ENCODE assay signal across 19 mouse cellular contexts in the genomic region with DNA sequence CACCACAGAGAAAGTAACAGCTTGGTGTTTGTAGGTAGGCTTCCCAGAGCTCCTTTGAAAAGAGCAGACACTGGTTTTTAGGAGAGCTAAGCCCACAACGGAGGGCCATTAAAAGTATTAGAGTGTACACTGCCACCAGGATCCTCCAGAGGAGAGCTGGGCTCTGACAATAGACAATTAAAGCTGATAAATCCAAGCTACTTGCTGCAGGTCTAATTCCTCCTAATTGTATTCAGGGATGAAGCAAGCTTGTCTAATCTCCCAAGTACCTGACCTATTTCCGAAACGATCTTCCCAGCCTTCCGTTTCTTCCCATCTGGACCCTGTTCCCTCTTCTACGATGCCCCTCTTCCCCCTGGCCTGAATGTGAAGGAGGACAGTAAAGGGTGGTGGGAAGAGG.
"Had no signal": no experiment of that assay in that cellular context is flagged by ENCODE, and none has a peak within 500 bp of the region (broad histone marks: within the 10 kb centered on the region; RNA-seq: fewer than 3 reads in every experiment).

No protein-coding gene starts in this region.

- H3K4me3 ChIP-seq: lung, embryonic 15.5 days; megakaryocyte, embryonic 14.5 days; midbrain, embryonic 13.5 days; midbrain, embryonic 15.5 days; neural tube, embryonic 12.5 days had no signal

- ATAC-seq: lung, postnatal 0 days; midbrain, embryonic 13.5 days; midbrain, embryonic 15.5 days had no signal

- H3K27ac ChIP-seq: liver, embryonic 14.5 days; lung, embryonic 15.5 days; macrophage; midbrain, embryonic 13.5 days; midbrain, embryonic 15.5 days; neural tube, embryonic 12.5 days had no signal

- H3K9ac ChIP-seq: liver, embryonic 14.5 days; lung, embryonic 15.5 days; midbrain, embryonic 13.5 days; midbrain, embryonic 15.5 days; neural tube, embryonic 12.5 days had no signal

- H3K9me3 ChIP-seq: lung, embryonic 15.5 days; megakaryocyte, embryonic 14.5 days; midbrain, embryonic 13.5 days; midbrain, embryonic 15.5 days; neural tube, embryonic 12.5 days had no signal

- H3K36me3 ChIP-seq: lung, embryonic 15.5 days; midbrain, embryonic 13.5 days; midbrain, embryonic 15.5 days; neural tube, embryonic 12.5 days had no signal

- H3K4me2 ChIP-seq: midbrain, embryonic 11.5 days; midbrain, embryonic 15.5 days; neural tube, embryonic 12.5 days had no signal

- DNase-seq: lung, adult 2 months; lung, postnatal 14 days; lung, postnatal 36 days; right cerebral cortex, adult 18-20 months; right cerebral cortex, postnatal 25 days; right cerebral cortex, postnatal 4 days; spleen, adult 18-20 months; thymus, adult 18-20 months; thymus, postnatal 14 days; thymus, postnatal 36 days had no signal
